17 mouse cellular contexts compared by ENCODE assay signal in genomic region chr19:18597772-18598171, GRCm38 (mm10).
"Had no signal": no experiment of that assay in that cellular context is flagged by ENCODE, and none has a peak within 500 bp of the region (broad histone marks: within the 10 kb centered on the region; RNA-seq: fewer than 3 reads in every experiment).

No protein-coding gene starts in this region.

- DNase-seq: kidney, adult 8-10 months; kidney, postnatal 4 days; left cerebral cortex, postnatal 4 days; lung, adult 2 months; lung, postnatal 10 days; lung, postnatal 4 days; right cerebral cortex, adult 18-20 months; right cerebral cortex, postnatal 25 days; thymus, postnatal 36 days had no signal

- H3K4me1 ChIP-seq: midbrain, embryonic 12.5 days; neural tube, embryonic 13.5 days had no signal

- H3K4me2 ChIP-seq: limb, embryonic 13.5 days; midbrain, embryonic 12.5 days; neural tube, embryonic 13.5 days had no signal

- H3K9me3 ChIP-seq: limb, embryonic 13.5 days; megakaryocyte, embryonic 14.5 days; midbrain, embryonic 12.5 days; neural tube, embryonic 13.5 days had no signal

- H3K4me3 ChIP-seq: layer of hippocampus, adult 2 months; limb, embryonic 13.5 days; megakaryocyte, embryonic 14.5 days; midbrain, embryonic 12.5 days; neural tube, embryonic 13.5 days had no signal

- H3K27ac ChIP-seq: layer of hippocampus, adult 2 months; limb, embryonic 13.5 days; liver, embryonic 14.5 days; midbrain, embryonic 12.5 days; neural tube, embryonic 13.5 days had no signal

- H3K36me3 ChIP-seq: midbrain, embryonic 12.5 days; neural tube, embryonic 13.5 days had no signal

- H3K9ac ChIP-seq: limb, embryonic 13.5 days; liver, embryonic 14.5 days; midbrain, embryonic 12.5 days; neural tube, embryonic 13.5 days had no signal

- ATAC-seq: intestine, postnatal 0 days; midbrain, embryonic 16.5 days had no signal

- H3K27me3 ChIP-seq: limb, embryonic 13.5 days; megakaryocyte, embryonic 14.5 days; midbrain, embryonic 12.5 days; neural tube, embryonic 13.5 days had no signal
